Mouse (Mus musculus): ENCODE measurements at regions not wholly inside any gene's neighbourhood (a gene's known extent, or its start where the extent isn't known, plus 50 kb on each side); places are given as distances from the start of the nearest gene placed in this dataset.

DNA sequence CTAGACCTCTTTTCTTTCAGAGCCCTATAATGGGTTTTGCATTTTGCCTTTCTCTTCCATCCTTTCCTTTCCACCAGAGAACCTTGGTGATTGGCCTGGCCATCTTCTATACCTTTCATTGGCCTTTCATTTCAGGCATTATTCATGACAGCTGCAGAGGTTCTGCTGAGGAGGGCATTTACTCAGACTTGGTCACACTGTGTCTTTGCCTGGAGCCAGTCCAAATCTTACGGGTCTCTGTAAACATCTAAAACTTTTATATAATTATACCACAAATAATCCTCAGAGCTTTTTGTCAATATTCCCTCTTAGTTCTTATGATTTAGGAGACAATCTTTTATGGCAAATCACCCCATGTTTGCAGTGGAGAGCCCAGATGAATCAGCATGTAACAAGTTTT is 339.3 kb upstream of the Tmem161b start:
- no peak for DNase-seq

DNA sequence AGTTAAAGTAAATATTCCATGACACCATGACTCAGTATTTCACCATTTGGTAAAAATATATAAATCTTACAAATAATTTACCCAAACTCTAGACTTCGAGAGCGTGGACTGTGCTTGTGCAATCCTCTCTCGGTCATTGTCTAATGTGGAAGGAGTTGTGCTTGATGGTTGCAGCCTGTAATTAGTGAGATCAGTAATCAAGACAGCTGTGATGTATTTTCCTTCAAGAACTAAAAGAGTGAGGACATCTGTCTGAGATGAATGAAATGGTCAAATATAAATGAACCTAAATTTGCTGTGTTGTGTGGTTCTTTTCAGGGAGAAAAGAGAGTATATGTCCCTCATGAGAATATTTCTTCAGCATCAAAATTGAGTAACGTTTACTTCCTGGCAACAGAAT is 338.3 kb upstream of the Tmem161b start:
- DNase-seq, result no peak

DNA sequence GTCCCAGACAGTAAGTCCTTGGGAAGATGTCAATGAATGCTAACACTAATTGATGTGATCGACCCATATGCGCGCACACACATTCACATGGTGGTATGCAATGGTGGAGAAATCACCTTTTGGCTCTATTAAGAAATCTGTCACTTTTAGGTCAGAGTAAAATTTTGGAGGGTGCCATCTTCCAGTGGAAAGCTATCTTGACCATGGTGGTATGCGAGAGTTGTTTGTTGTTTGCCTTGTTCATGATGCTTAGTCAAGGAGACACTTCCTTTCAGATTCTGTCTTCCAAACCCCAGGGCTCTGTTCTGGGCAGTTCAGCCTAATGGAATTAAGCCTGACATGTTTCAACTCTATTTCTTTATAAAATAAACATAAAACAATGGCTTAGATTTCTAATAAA is 337.9 kb upstream of the Tmem161b start:
- DNase-seq, result no peak

DNA sequence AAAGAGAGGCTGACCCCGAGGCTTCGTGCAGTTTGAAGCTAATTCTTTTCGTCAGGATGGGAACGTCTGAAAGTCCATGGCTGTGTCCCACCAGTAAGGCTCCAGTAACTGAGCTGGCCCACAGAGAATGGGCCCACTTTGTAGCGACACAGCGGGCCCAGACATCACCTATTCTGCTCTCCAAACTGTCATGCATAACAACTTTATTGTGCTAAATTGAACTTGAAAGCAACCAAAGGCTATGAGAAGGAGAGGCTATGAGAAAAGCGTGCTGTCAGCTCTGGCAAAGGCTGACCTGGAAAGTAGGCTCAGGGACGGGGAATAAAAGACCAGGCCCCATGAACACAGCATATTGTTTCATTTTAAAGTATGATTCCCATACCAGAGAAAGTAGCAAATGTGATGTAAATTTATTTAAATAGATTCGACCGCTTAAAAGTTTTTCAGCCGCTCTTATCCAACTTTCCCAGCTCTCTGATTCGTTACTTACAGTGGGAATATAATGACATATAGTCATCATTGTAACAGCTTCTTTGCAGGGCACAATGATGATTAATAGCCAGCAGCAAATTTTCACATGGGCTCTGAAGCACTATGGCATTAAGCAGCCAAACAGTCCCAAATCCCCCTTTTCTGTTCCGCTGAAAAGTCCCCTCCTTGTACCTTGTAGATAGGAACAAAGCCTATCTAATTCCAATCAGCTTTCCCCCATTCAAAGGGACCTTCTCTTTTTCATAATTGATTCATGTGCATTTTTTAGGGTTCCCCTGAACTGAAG is 337.1 kb upstream of the Tmem161b start:
- no peak for DNase-seq

DNA sequence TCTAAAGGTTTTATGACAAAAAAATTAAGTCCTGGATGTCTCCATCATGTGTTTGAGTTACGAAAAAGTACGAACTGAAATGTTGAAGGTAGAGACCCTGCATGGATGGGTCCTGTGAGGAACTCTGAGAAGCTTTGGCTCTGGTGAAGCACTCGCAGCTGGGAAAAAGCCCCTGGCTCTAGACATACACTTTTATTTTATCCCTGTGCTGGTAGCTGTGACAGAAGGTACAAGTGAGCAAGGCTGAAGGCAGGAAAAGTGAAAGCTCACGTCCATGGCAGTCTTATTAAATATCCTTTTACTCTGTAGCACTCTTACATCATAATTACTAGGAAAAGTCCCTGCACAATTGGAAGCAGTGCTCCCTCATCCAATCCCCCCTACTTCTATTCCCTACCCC is 336.4 kb upstream of the Tmem161b start:
- no peak for DNase-seq

DNA sequence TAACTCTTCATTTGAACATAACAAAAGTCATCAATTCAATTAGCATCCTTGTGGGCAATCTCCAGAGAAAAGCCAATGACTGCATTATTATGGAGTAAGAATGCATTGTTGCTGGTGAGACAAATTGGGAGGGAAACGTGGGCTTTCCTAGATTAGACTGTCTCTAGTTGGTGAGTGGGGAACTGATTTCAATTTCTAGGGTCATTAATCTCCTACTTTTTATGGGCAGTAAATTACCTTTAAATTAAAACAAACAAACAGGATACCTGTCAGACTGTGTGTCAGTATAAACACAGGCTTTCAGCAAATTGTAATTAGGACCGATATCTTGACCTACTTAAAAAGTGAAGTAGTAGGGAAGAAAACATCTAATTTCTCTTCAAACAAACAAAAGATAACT is 307.4 kb upstream of the Tmem161b start:
- no peak for DNase-seq

DNA sequence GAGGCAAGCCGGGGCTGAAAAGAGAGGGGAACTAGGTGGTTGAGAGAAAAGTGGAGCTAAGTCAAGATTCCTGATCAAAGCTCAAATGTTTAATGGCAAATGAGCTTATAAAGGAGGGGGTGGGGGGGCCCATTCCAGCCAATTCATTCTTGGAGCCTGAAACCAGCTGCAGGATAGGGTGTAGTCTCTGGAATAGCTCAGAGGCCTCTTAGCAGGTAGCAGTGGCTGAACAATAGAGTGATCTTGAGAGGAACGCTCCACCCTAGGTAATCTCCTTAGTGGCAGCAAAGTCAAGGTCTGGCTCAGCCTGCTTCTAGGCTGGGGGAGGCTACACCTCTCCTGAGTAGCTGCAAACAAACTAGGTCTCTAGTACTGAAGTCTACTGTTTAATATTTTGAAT is 289.3 kb upstream of the Tmem161b start:
- DNase-seq, result no peak

DNA sequence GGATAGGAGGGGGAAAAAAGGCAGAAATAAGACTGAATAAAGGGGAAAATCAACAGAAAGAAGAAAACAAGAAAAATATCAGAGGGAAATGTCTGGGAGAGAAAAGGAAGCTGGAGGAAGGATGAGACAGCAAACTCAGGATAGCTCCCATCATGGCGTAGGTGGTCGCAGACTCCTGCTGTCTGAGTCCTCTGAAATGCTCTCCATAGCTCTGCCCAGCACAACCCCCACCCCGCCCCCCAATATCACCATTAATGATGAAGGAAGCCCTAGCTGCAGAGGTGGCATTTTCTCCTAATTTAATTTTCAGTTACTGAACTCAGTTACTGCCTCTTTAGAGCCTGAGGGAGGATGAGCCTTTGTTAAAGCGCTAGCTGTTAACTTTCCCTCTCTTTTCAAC is 275.6 kb upstream of the Tmem161b start:
- no peak for DNase-seq

DNA sequence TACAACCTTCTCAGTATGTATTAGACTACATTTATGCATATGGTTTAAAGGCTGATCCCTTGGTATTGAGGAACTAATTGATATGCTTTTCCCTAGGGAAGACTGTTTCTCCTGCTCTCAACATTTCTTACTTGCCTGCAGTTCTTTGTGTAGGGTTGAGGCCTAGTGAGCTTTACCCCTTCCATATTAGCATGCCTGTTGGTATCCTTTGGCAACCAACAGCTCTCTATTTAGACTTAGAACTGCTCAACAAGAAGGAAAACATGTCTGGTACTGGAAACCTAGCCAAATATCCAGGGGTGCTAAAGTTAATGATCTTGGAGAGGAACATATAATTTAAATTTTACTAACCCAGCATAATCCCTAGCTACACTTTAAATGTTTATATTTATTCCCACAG is 270.9 kb upstream of the Tmem161b start:
- DNase-seq, result no peak

DNA sequence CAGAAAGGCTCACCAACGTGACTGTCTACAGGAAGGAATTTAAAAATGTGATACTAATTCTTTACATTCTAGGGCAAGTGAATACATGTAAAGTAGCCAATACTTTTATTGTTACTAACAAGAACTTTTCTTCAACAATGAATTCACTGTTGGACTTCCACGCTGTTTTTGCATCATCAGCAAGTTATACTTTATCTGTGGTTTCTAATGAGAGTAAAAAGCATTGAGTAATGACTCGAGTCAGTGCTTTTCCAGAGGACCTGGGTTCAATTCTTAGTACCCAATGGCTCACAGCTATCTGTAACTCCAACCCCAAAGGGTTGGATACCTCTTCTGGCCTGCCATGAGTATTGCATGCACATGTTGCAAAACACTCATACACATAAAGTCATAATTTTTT is 270.3 kb upstream of the Tmem161b start:
- DNase-seq, result no peak

DNA sequence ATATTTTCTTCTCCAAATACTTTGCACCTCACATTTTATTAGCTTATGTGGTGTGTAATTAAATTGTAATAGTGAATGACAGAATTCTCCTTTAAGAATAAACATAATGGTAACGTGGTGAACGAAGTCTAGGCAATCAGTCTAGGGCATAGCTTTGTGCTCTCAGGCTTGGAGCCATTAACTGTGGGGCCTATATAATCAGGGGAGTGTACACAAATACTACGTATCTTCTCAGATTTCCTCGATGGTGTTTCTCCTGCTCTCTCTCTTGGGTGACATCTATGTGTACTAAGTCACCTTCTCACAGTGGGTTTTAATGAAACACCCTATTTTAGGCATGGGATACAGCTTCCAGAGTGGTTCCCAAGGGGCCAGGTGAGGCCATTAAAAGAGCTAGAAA is 269.7 kb upstream of the Tmem161b start:
- DNase-seq, result no peak

DNA sequence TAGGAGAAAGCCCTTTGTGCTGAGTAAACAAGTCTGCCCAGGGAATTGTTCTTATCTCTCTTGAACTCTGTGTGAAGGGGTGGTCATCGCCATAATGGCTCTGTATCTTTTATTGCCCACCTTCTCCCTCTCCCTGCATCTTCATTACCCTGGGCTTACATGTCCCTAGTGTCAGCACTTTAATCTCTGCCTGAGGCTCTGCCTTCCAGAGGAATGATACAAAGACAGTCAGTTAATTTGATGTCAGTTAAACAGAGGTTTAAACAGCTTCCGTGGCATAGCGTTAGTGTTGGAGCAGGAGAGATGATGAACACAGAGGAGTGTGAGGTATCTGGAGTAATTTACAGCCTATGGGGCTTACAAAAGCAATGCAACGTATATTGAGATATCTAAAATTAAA is 269.2 kb upstream of the Tmem161b start:
- no peak for DNase-seq

DNA sequence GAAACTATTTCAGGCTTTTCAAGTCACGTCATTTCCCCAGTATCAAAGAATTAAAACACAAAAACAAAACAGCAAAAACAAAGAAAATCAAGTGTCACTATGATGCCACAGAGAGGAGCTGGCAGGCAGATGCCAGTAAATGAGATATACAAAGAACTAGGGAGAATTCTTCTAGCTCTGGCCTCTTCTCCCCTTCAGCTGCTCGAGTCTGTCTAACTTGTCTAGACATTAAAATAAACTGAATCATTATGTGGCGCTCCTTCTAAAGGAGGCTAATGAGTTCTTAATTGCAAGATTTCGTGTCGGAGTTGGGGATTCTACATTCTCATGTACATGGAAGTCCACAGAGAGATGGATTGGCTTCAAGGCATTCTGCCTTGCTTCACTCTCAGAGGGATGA is 266.4 kb upstream of the Tmem161b start:
- no peak for DNase-seq

DNA sequence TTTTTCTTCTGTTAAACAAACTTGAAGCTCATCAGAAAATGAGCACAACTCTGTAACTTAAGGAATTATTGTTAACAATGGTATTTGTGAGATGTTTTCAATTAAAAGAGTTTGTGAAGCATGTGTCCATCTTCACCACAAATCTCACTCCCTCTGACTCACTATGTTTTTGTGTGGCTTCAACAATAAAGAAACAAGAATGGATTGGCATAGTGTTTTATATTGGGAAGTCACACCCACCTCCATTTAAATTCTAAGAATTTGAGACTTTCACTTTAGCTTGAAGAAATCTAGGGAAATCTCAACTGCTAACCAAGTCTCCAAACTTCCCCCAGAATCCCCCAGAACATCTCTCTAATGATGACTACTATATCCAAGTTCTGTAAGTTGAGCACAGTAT is 243.6 kb upstream of the Tmem161b start:
- DNase-seq, result no peak

DNA sequence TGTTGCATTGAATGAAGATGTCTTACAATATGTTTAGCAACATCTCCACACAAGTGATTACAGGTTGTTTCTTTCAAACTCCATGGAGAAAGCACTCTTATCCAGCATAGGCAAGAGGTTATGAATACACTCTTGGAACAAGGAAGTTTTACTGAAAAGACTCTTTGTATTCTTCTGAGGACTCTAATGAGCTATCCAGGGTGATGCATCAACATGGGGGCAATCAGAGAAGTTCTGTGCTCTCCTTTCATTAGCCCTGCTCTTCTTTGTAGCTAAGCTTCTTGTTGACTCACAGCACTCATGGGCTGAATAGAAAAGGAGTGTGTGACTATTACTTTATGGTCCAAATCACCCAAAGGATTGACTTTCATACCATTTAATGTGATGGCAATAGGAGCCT is 242.6 kb upstream of the Tmem161b start:
- DNase-seq, result no peak

DNA sequence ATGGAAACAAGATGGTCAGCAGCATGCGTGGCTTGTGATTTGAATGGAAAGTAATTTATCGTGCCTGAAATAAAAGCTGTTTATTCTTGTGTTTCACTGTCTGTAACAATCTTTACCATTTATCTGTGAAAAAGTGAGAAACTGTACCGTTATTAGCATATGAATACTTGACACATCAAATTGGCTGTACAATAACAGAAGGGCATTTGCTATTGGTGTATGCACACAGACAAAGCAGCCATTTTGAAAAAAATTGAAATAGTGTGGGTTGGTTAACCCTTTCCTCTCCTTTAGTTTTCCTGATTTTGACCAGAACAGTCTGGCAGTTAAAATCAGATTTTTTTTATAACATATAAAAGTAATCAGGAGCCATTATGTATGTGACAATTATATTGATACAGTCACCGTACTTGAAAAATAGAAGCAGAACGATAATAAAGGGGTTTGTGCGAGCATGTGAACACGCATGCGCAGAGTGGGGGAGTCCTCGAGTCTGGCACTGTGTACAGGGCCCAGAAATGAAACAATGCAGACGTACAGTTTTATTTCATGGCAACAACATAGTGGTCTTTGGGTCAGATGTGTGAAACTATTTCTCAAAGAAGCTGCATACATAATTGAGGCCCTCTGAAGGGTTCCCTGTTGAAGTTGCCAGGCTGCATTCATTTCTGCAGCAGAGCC is 237.3 kb upstream of the Tmem161b start:
- DNase-seq, result peak; percentile 64

DNA sequence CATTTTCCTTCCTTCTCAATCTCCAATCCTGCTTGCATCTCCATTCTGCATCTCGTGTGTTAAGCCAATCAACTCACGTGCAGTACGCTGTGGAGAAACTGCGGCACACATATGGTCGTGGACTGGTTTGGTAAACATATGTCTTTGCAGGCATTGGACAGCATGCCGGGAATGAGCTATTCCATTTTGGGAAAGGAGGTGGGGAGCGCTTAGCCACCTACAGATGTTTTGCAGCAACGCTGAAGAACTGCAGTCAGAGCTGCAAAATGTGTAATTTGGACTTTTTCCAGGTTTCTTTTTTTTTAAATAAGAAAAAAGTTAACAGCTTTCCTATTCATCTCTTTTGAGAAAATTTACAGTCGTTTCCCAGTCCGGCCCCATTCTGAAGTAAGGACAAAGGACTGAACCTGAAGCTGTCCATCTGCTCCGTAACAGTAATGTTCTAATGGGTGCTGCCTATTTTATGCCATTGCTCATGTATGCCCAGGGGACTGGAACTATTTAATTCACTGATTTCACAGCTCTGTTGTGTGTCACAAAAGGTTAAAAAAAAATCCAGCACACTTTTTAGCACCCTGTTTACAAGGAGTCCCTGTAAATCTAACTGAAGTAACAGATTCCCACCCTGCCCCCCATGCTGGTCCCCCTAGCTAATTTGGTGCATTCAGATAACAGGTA is 234.2 kb upstream of the Tmem161b start:
- DNase-seq, result peak; percentile 44

DNA sequence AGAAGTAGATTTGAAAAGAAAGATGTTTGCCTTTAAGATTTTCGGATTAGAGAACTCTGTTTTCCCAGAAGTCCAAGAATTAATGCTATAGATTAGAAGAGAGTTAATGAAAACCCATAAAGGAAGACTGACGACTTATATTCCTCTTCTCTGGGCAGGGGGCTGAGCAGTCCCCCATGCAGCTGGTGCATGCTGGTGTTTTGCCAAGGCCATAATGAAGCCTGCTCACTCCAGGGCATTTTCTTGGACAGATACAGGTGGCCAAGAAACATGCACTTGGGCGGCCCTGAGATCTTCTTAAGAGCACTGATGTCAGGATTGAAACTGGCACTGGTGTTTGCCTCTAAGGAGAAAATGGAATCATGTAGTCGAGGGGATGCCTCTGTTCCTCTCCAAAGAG is 233.6 kb upstream of the Tmem161b start:
- peak; percentile 5 for DNase-seq

DNA sequence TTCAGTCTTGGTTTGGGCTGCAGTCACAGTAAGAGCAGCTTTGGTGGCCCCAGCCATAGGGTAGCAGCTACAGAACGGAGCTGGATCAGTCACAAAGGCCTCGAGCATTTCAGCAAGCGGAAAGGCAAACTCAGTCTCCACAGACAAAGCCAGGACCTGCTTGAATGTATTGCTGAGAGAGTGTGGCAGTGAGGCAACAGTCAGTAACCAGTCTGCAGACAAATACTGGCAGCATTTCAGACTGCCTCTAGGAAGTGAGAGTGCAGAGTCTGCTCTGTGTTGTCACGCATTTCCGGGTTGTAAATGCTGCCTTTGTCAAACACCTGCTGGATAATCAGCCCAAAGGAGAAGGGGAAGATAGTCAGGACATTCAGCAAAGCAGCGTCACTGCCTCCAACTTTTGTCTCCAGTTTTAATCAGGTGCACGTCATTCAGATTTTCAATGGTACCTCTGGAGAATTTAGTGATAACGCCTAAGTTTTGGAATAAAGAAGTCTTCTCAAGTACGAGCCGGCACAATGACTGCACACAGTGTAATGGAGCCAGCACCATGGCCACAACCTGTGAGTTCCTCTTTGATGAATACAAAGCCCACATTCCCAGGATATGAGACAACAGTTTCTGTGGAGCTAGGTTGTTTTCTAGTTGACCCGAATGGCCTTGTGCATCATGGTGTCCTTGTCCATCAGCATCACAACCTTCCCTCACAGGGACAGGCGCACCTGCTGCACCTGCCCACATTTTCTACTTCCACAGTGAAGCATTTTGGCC is 224.3 kb upstream of the Tmem161b start:
- no peak for DNase-seq

DNA sequence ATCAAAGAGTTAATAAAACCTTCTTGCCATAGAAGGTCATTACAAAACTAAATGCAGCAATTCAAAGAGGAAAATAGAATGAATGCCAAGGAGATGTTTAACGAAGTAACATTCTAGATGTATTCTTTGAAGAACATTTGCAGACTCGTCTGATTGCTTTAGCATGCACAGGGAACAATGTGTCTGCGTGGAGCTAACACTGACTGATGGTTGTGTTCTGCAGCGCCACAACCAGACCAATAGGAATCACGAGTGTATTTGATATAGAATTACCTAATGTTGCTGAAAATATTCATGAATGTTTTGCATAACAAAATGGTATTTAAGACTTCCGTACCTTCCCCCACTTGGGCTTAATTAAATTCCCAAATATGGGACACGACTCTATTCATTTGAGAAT is 200.3 kb upstream of the Tmem161b start:
- DNase-seq, result no peak

DNA sequence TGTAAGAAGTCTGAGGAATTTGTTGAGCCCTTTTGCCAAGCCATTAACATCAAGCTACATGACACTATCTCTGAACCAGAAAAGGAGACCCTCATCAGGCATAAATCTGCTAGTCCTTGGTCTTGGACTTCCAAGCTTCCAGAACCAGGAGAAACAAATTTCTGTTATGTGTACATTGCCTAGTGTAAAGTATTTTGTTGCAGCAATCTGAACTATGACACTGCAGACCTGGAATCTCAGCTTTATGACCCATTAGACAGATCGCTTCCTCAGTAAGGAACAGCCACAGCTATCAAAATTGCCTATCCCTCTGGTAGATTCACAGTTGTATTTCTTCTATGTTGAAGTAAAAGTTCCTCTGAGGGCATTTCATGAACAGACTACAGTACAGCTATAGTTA is 199.1 kb upstream of the Tmem161b start:
- DNase-seq, result no peak

DNA sequence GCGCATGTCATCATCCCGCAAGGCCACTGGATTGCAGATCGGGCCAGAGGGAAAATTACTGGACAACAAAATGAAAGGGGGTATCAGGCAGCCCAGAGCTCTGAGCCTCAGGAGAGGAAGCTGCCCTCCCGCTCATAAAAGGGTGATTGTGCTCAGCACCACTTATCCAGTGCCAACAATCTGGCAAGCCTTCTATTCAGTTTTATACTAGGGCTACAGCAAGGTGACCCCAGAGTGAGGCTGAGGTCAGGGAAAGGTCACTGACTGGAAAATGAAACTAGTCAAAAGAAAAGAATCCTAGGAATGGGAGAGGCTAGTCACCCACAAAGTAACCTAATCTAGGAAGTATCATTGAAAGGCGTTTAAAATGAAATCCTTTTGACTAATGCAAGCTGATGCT is 198.5 kb upstream of the Tmem161b start:
- DNase-seq, result no peak

DNA sequence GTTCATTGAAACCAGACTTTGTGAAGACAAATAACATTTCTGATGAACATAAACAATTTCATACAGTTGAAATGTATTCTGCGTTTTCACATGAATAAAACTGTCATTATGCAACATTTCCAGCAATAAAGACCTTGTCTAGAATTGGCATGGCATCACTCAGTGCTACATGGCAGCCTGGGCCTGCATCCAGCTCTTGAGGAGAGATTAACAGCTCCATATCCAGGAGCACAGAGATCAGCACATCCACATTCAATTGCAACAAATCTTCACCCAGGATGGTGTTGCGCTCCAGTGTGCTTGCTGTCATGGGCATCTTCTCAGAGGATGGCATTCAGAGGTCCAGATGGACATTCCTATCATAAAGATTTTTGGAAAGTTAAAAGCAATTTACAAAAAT is 196.7 kb upstream of the Tmem161b start:
- DNase-seq, result no peak

DNA sequence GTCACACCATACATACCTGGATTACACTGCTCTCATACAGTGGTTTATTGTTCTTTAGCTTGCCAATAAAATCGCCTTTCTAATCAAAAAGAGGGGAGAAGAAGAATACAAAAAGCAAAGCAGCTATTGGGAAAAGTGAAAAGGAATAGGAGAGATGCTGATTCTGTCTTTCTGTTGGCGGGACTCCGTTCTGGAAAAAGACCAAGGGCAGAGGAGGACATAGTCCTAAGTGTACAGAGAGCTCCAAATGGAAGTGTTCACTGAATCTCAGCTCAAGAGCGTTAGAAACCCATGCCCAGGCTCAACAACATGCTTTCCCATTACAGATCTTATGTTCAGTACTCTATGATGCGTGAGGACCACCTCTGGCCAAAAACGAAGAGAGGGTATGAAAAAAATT is 174.4 kb upstream of the Tmem161b start:
- DNase-seq, result no peak

All from right cerebral cortex, postnatal 14 days (tissue).